Mouse (Mus musculus) hindbrain, embryonic 12.5 days (tissue): ENCODE measurements around the gene Proca1. TPM values are rescaled to one million over a fixed set of nuclear protein-coding genes. Genes with fewer than 3 reads are reported as not detected.
A peak's percentile ranks its signal among the peaks of the same experiment; 100 is the strongest.
"Not testable (repeated sequence)": the region's sequence is repeated elsewhere in the genome, so short reads cannot be mapped to it uniquely, and the experiment has no call there.

ENCODE experiments used
- ATAC-seq: fragments of 200-750 bp; cut with Nextera tagmentation; 2 replicates; pipeline ENCODE4 v1.8.0; 2017; ENCODE audit warnings: moderate TSS enrichment; ENCODE audit not compliant: low FRiP score
- H3K27ac ChIP-seq: fragments of 300-500 bp; sonication (generic); 2 replicates; pipeline ENCODE4 v1.5.1; 2016; ENCODE audit warnings: mild to moderate bottlenecking
- H3K27me3 ChIP-seq: fragments of 300-500 bp; sonication (generic); 2 replicates; pipeline ENCODE4 v1.6.1; 2016; ENCODE audit warnings: mild to moderate bottlenecking
- H3K36me3 ChIP-seq: fragments of 300-500 bp; sonication (generic); 2 replicates; pipeline ENCODE4 v1.6.1; 2016; ENCODE audit warnings: mild to moderate bottlenecking
- H3K4me1 ChIP-seq: fragments of 300-500 bp; sonication (generic); 2 replicates; pipeline ENCODE4 v1.6.1; 2016
- H3K4me2 ChIP-seq: fragments of 300-500 bp; sonication (generic); replicated peaks from 2 replicates; pipeline ENCODE4 v1.6.1; 2016; ENCODE audit warnings: mild to moderate bottlenecking
- H3K4me3 ChIP-seq: fragments of 300-500 bp; sonication (generic); 2 replicates; pipeline ENCODE4 v1.5.1; 2016; ENCODE audit warnings: mild to moderate bottlenecking
- H3K9ac ChIP-seq: fragments of 300-500 bp; sonication (generic); 2 replicates; pipeline ENCODE4 v1.6.1; 2016; ENCODE audit warnings: mild to moderate bottlenecking, moderate library complexity
- H3K9me3 ChIP-seq: fragments of 300-500 bp; sonication (generic); replicated peaks from 2 replicates; pipeline ENCODE4 v1.6.1; 2016; ENCODE audit warnings: mild to moderate bottlenecking
- WGBS: fragments of 180-500 bp; shearing (Covaris S2); methylation state at CpG from one replicate; pipeline ENCODE4 v1.1.7; 2016; 5-methylcytosine and 5-hydroxymethylcytosine counted together
- polyA plus RNA-seq: library from polyadenylated mRNA; unstranded; fragments of >200 nt; fragmentation: Nextera tagmentation; extraction: Ambion mirVana; gene quantifications from 2 replicates; pipeline ENCODE4 v1.2.1, GENCODE M21; 2016

The Proca1 gene
- polyA plus RNA-seq, 1 experiment from 2014 or later = 2.8 TPM

GRCm38 (mm10) chr11:78177903-78178858 is 15.0 kb upstream of the Proca1 start:
- Histone ChIP-seq H3K9me3 (no peaks in the 10 kb centered on the region), H3K4me2 (peak overlapping the region; percentile 90), H3K36me3 (peaks cover 22% of the 10 kb centered on the region), H3K27me3 (no peaks in the 10 kb centered on the region), H3K9ac (peak overlapping the region; percentile 73), H3K27ac (peak overlapping the region; percentile 90), H3K4me1 (peaks cover 53% of the 10 kb centered on the region), H3K4me3 (peak overlapping the region; percentile 53)
- ATAC-seq = peak; percentile 84
- under 1% methylated on average over 70 of the region's 84 CpGs for WGBS

GRCm38 (mm10) chr11:78178859-78179437 is 14.2 kb upstream of the Proca1 start:
- H3K4me2 ChIP-seq = peak overlapping the region; percentile 90
- peak overlapping the region; percentile 73 for H3K9ac ChIP-seq
- ATAC-seq = no peak
- peaks cover 22% of the 10 kb centered on the region for H3K36me3 ChIP-seq
- H3K27ac ChIP-seq = peak overlapping the region; percentile 90
- 1% methylated on average over 29 of the region's 29 CpGs for WGBS
- H3K4me3 ChIP-seq = peak overlapping the region; percentile 53
- H3K4me1 ChIP-seq = peaks cover 55% of the 10 kb centered on the region
- no peaks in the 10 kb centered on the region for H3K27me3 ChIP-seq
- H3K9me3 ChIP-seq = no peaks in the 10 kb centered on the region

- H3K9ac ChIP-seq = peak overlapping the region; percentile 73
- peak overlapping the region; percentile 90; the same call in 1 of the 2 replicates for H3K27ac ChIP-seq
- H3K4me3 ChIP-seq = peak overlapping the region; percentile 53
- H3K36me3 ChIP-seq = peaks cover 22% of the 10 kb centered on the region
- H3K4me1 ChIP-seq = peaks cover 58% of the 10 kb centered on the region
- H3K27me3 ChIP-seq = no peaks in the 10 kb centered on the region
- WGBS = 32% methylated on average over 8 of the region's 8 CpGs
- H3K9me3 ChIP-seq = no peaks in the 10 kb centered on the region
- H3K4me2 ChIP-seq = peak overlapping the region; percentile 90
- no peak for ATAC-seq
These were observed 13.7 kb upstream of the Proca1 start for GRCm38 (mm10) chr11:78179438-78179999.

- no peak for ATAC-seq
- H3K4me1 ChIP-seq = peaks cover 58% of the 10 kb centered on the region
- H3K9me3 ChIP-seq = no peaks in the 10 kb centered on the region
- WGBS = 76% methylated on average over 6 of the region's 6 CpGs
- H3K27me3 ChIP-seq = no peaks in the 10 kb centered on the region
- H3K4me2 ChIP-seq = peak overlapping the region; percentile 90; the same call in 1 of the 2 replicates
- H3K4me3 ChIP-seq = no peak overlapping the region
- H3K9ac ChIP-seq = no peak overlapping the region
- peaks cover 22% of the 10 kb centered on the region for H3K36me3 ChIP-seq
- H3K27ac ChIP-seq = no peak overlapping the region
These were observed 13.0 kb upstream of the Proca1 start for GRCm38 (mm10) chr11:78180081-78180761.

GRCm38 (mm10) chr11:78181830-78182357 is 11.3 kb upstream of the Proca1 start:
- H3K36me3 ChIP-seq = peaks cover 22% of the 10 kb centered on the region
- 44% methylated on average over 2 of the region's 2 CpGs for WGBS
- peak overlapping the region; percentile 76 for H3K4me2 ChIP-seq
- no peaks in the 10 kb centered on the region for H3K27me3 ChIP-seq
- peak overlapping the region; percentile 92 for H3K9ac ChIP-seq
- H3K9me3 ChIP-seq = no peaks in the 10 kb centered on the region
- peak overlapping the region; percentile 76 for H3K4me3 ChIP-seq
- peaks cover 52% of the 10 kb centered on the region for H3K4me1 ChIP-seq
- no peak overlapping the region for H3K27ac ChIP-seq
- ATAC-seq = no peak

GRCm38 (mm10) chr11:78182450-78182849 is 10.7 kb upstream of the Proca1 start:
- Histone ChIP-seq H3K27ac (peak overlapping the region; percentile 95), H3K4me1 (peaks cover 46% of the 10 kb centered on the region), H3K9ac (peak overlapping the region; percentile 92), H3K9me3 (no peaks in the 10 kb centered on the region), H3K36me3 (peaks cover 22% of the 10 kb centered on the region), H3K27me3 (no peaks in the 10 kb centered on the region), H3K4me3 (peak overlapping the region; percentile 76), H3K4me2 (peak overlapping the region; percentile 76)
- ATAC-seq = no peak
- 10% methylated on average over 7 of the region's 7 CpGs for WGBS

- Histone ChIP-seq H3K36me3 (peaks cover 22% of the 10 kb centered on the region), H3K27me3 (no peaks in the 10 kb centered on the region), H3K4me3 (peak within 1 kb of the TSS; percentile 76), H3K27ac (peak within 1 kb of the TSS; percentile 95), H3K9me3 (no peaks in the 10 kb centered on the region), H3K9ac (peak within 1 kb of the TSS; percentile 92), H3K4me1 (peaks cover 44% of the 10 kb centered on the region), H3K4me2 (peak within 1 kb of the TSS; percentile 76)
- peak; percentile 92 for ATAC-seq
- under 1% methylated on average over 38 of the region's 38 CpGs for WGBS
These were observed 10.0 kb upstream of the Proca1 start, which contains the start of gene Rpl23a for GRCm38 (mm10) chr11:78182961-78183844. TSS of gene Rpl23a (minus strand) at chr11:78183584.

- Histone ChIP-seq H3K4me3 (peak overlapping the region; percentile 76; the same call in 1 of the 2 replicates), H3K9ac (peak overlapping the region; percentile 13), H3K36me3 (peaks cover 22% of the 10 kb centered on the region), H3K4me2 (peak overlapping the region; percentile 41), H3K27ac (no peak overlapping the region), H3K4me1 (peaks cover 40% of the 10 kb centered on the region), H3K27me3 (no peaks in the 10 kb centered on the region), H3K9me3 (no peaks in the 10 kb centered on the region)
- WGBS = 53% methylated on average over 10 of the region's 10 CpGs
- ATAC-seq = 0 out of 2 replicates have a peak, but pooled peaks have one; percentile 6
These were observed 9.2 kb upstream of the Proca1 start for GRCm38 (mm10) chr11:78183884-78184514.

- H3K4me2 ChIP-seq, ATAC-seq, H3K4me3 ChIP-seq, H3K9me3 ChIP-seq, H3K27ac ChIP-seq, H3K9ac ChIP-seq, H3K27me3 ChIP-seq: not testable (repeated sequence)
- peaks cover 17% of the 10 kb centered on the region for H3K36me3 ChIP-seq
- WGBS = 94% methylated on average over 6 of the region's 6 CpGs
- peaks cover 35% of the 10 kb centered on the region for H3K4me1 ChIP-seq
These were observed 8.5 kb upstream of the Proca1 start for GRCm38 (mm10) chr11:78184702-78185101.

GRCm38 (mm10) chr11:78188331-78189233 is 4.6 kb upstream of the Proca1 start, which contains the start of gene Rab34:
TSS of gene Rab34 (plus strand) at chr11:78188430.
- peak; percentile 70 for ATAC-seq
- H3K9me3 ChIP-seq = no peaks in the 10 kb centered on the region
- peaks cover 26% of the 10 kb centered on the region for H3K36me3 ChIP-seq
- peak within 1 kb of the TSS; percentile 89 for H3K9ac ChIP-seq
- no peaks in the 10 kb centered on the region for H3K27me3 ChIP-seq
- H3K4me3 ChIP-seq = peak within 1 kb of the TSS; percentile 76
- H3K27ac ChIP-seq = peak within 1 kb of the TSS; percentile 96
- H3K4me1 ChIP-seq = peaks cover 21% of the 10 kb centered on the region
- WGBS = under 1% methylated on average over 76 of the region's 80 CpGs
- peak within 1 kb of the TSS; percentile 65 for H3K4me2 ChIP-seq
